In the genomic region with DNA sequence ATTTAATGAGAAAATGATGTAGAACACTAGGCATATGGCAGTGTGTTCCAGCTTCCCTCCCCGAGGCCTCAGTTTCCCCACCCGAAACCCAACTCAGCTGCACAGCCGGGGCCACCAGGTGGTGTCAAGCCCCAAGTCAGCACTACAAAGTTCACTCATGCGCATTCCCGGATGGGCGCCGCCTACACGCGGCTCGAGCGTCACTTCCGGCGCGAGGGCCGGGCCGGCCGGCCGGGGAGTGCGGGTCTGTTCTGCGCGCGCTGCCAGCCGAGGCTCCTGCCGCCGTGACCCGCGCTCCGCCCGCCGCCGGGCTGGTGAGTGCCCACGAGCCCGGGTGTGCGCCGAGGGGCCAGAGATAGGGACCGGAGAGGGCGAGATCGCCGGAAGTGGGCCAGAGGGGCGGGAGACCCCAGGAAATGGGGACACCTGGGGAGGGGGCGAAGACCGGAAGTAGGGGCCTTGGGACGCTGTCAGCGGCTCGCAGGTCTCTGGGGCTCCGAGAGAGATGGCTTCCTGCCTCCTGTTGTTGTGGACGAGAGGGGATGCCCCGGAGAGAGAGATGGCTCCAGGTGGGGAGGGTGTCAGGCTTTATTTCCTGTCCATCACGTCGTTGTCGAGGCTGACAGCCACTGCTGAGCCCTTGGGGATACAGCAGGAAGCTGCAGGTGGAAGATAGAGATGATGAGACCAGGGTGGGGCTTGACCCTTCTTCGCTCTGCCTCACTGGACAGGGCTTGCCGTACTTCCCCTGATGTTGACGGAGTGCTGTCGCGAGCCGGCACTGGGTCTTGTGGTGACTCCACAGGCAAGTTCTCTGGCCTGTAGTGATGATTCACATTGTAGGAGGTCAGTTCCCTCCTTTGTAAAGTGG, we compare ENCODE assay signal across 8 mouse cellular contexts. TPM values are rescaled to one million over a fixed set of nuclear protein-coding genes. Genes with fewer than 3 reads are reported as not detected.
A peak's percentile ranks its signal among the peaks of the same experiment; 100 is the strongest.
DNase-seq lines count a peak whose midpoint lies in the region; ATAC-seq and TF ChIP-seq lines count a peak whose summit lies in the region.

A gene (plus strand): TSS at position 214 of the 871 bp plus-strand sequence.

- peak; percentile 79 for TF ChIP-seq CTCF in gastrocnemius, adult 2 months (IDR thresholded peaks at IDR 0.05)
- peak; percentile 69 for TF ChIP-seq CTCF in hindbrain, postnatal 0 days (IDR thresholded peaks at IDR 0.05; ENCODE audit: low read depth)
- peak; percentile 64 for TF ChIP-seq CTCF in left cerebral cortex, adult 2 months (IDR thresholded peaks at IDR 0.05)

- 2% methylated on average over 50 of the region's 57 CpGs for WGBS in hindbrain, postnatal 0 days

- 0 out of 2 replicates have a peak, but pooled peaks cover 2% of the 10 kb centered on the region for H3K36me3 ChIP-seq in hindbrain, postnatal 0 days (ENCODE audit: insufficient read depth, low read length)

- ATAC-seq in hindbrain, postnatal 0 days: peak; percentile 95
- peak; percentile 86 for ATAC-seq in megakaryocyte, adult 5-6 weeks (ENCODE audit: poor library complexity, severe bottlenecking)

- DNase-seq in T-cell, adult 2 months (ENCODE audit: low spot score): peak; percentile 92
- peak; percentile 85 to 87 for DNase-seq in cerebellum, postnatal 36 days
- peak; percentile 93 for DNase-seq in gastrocnemius, adult 2 months
- peak; percentile 95 for DNase-seq in hindbrain, postnatal 0 days (ENCODE audit: low spot score)
- DNase-seq in left cerebral cortex, adult 2 months (ENCODE audit: extremely low spot score in 1 of 2, low spot score in 2 of 2): peak; percentile 89 to 90
- peak; percentile 86 to 89 for DNase-seq in right cerebral cortex, adult 2 months (ENCODE audit: low spot score in 2 of 2)
- peak; percentile 89 for DNase-seq in urinary bladder, postnatal 14 days (ENCODE audit: low spot score)

- peak within 1 kb of the TSS; percentile 92 for H3K9ac ChIP-seq in hindbrain, postnatal 0 days (replicated peaks; ENCODE audit: low read length)

- no peaks in the 10 kb centered on the region for H3K27me3 ChIP-seq in hindbrain, postnatal 0 days (ENCODE audit: insufficient read depth, low read length)

- no peaks in the 10 kb centered on the region for H3K9me3 ChIP-seq in hindbrain, postnatal 0 days (ENCODE audit: low read length)

- peak within 1 kb of the TSS; percentile 80 for H3K4me3 ChIP-seq in gastrocnemius, adult 2 months
- peak within 1 kb of the TSS; percentile 81 for H3K4me3 ChIP-seq in hindbrain, postnatal 0 days (ENCODE audit: low read length)
- peak within 1 kb of the TSS; percentile 84 for H3K4me3 ChIP-seq in left cerebral cortex, adult 2 months

- intact Hi-C loops in gastrocnemius, adult 2 months (cut with DNase I): loop anchor here (1.0 to 2.0 kb wide), 2 partner anchors 36 to 117 kb away; no protein-coding TSS in a partner anchor
- intact Hi-C loops in left cerebral cortex, adult 2 months (cut with DNase I): no loop called here

- H3K27ac ChIP-seq in gastrocnemius, adult 2 months: peak within 1 kb of the TSS; percentile 99
- H3K27ac ChIP-seq in hindbrain, postnatal 0 days: peak within 1 kb of the TSS; percentile 95
- peak within 1 kb of the TSS; percentile 94 for H3K27ac ChIP-seq in left cerebral cortex, adult 2 months

- H3K4me2 ChIP-seq in hindbrain, postnatal 0 days (ENCODE audit: low read depth, low read length): peak within 1 kb of the TSS; percentile 86

- H3K4me1 ChIP-seq in hindbrain, postnatal 0 days (ENCODE audit: insufficient read depth, low read length): peaks cover 7% of the 10 kb centered on the region

RNA-seq across cellular contexts. Expression of the gene that starts here (rescaled TPM):
- 1 to 10 TPM; 3.4 to 5.3 TPM for total RNA-seq in gastrocnemius, adult 2 months (2021)
- 54.6 and 59.7 TPM in 2 replicates for total RNA-seq in hindbrain, postnatal 0 days (2014; rRNA removed)
- polyA plus RNA-seq in hindbrain, postnatal 0 days (2015; fragmentation: Nextera tagmentation; extraction: Ambion mirVana): 27.9 and 28.0 TPM in 2 replicates
- total RNA-seq in left cerebral cortex, adult 2 months (2021): 10 to 100 TPM; 69.9 to 81.2 TPM
- total RNA-seq in megakaryocyte, adult 5-6 weeks (2015): 12.6 and 16.6 TPM in 2 replicates
- 8.8 and 14.4 TPM in 2 replicates for total RNA-seq in megakaryocyte, adult 5-6 weeks (2017)

Comparison
In these comparisons a context has a peak if more than half of its experiments do, and no peak if none do; other contexts are left out.
1. Peak in every context shown above with its lines: DNase-seq, ATAC-seq, H3K4me3 ChIP-seq and H3K27ac ChIP-seq.